Mouse (Mus musculus) neural tube, embryonic 15.5 days (tissue): Measurements from ENCODE around the gene Gm15517. TPM values are rescaled to one million over a fixed set of nuclear protein-coding genes. Genes with fewer than 3 reads are reported as not detected.

Source experiments
- polyA plus RNA-seq: library from polyadenylated mRNA; unstranded; fragments of >200 nt; fragmentation: Nextera tagmentation; extraction: Ambion mirVana; gene quantifications from 2 replicates; pipeline ENCODE4 v1.2.1, GENCODE M21; 2015

The Gm15517 gene
- polyA plus RNA-seq, 1 experiment from 2014 or later, result not detected

Other genes with a start within 250 kb of the Gm15517 start
- gene Klk1b26, start 249.3 kb upstream of the Gm15517 start, polyA plus RNA-seq, result not detected in 2 replicates
- not detected in 2 replicates for gene Klk1b27, start 209.2 kb upstream of the Gm15517 start, polyA plus RNA-seq
- gene Klk1b21, start 159.1 kb upstream of the Gm15517 start, polyA plus RNA-seq, result not detected in 2 replicates
- gene Klk1b22, start 148.8 kb upstream of the Gm15517 start, polyA plus RNA-seq, result not detected in 2 replicates
- gene Klk1b16, start 124.7 kb upstream of the Gm15517 start, polyA plus RNA-seq, result not detected in 2 replicates
- gene Klk1b24, start 73.2 kb upstream of the Gm15517 start, polyA plus RNA-seq, result not detected in 2 replicates
- gene Klk1b3, start 63.3 kb upstream of the Gm15517 start, polyA plus RNA-seq, result not detected in 2 replicates
- not detected in 2 replicates for gene Klk1b4, start 54.0 kb upstream of the Gm15517 start, polyA plus RNA-seq
- not detected in 2 replicates for gene Klk1b5, start 45.5 kb upstream of the Gm15517 start, polyA plus RNA-seq
- 0.51 TPM in 1 of 2 replicates, not detected in the other for gene Klk1, start 36.1 kb upstream of the Gm15517 start, polyA plus RNA-seq
- gene Gm36864, start 25.3 kb upstream of the Gm15517 start, polyA plus RNA-seq, result not detected in 2 replicates
- gene 1700028J19Rik, start 14.8 kb upstream of the Gm15517 start, polyA plus RNA-seq, result 1.3 and 1.5 TPM in 2 replicates
- 198 and 218 TPM in 2 replicates for gene 2410002F23Rik, start 14.7 kb upstream of the Gm15517 start, polyA plus RNA-seq
- 0.11 and 0.15 TPM in 2 replicates for gene Acp4, start 4.1 kb upstream of the Gm15517 start, polyA plus RNA-seq
- gene Clec11a, start 45.5 kb downstream of the Gm15517 start, polyA plus RNA-seq, result 4.8 and 5.5 TPM in 2 replicates
- 38.1 and 47.6 TPM in 2 replicates for gene Shank1, start 48.8 kb downstream of the Gm15517 start, polyA plus RNA-seq
- gene Syt3, start 122.7 kb downstream of the Gm15517 start, polyA plus RNA-seq, result 67.0 and 75.4 TPM in 2 replicates
- 2.5 and 3.4 TPM in 2 replicates for gene 1700008O03Rik, start 124.4 kb downstream of the Gm15517 start, polyA plus RNA-seq
- 11.0 and 14.9 TPM in 2 replicates for gene Lrrc4b, start 167.6 kb downstream of the Gm15517 start, polyA plus RNA-seq
- gene Aspdh, start 203.9 kb downstream of the Gm15517 start, polyA plus RNA-seq, result 2.2 and 4.2 TPM in 2 replicates
- 45.2 and 51.0 TPM in 2 replicates for gene Josd2, start 206.5 kb downstream of the Gm15517 start, polyA plus RNA-seq
- gene Emc10, start 235.1 kb downstream of the Gm15517 start, polyA plus RNA-seq, result 144 and 157 TPM in 2 replicates
- 22.6 and 23.2 TPM in 2 replicates for gene Fam71e1, start 235.1 kb downstream of the Gm15517 start, polyA plus RNA-seq